Mouse (Mus musculus) left cerebral cortex, adult 8-10 months (tissue): ENCODE results near the gene Olfml2a. TPM values are rescaled to one million over a fixed set of nuclear protein-coding genes. Genes with fewer than 3 reads are reported as not detected.

ENCODE experiments used
- DNase-seq, 2 experiments: peaks; one replicate each; pipeline ENCODE4 v3.0.0; 2022; ENCODE audit warnings: low spot score in 2 of 2
- total RNA-seq, 4 experiments: library from RNA; stranded (reverse); gene quantifications; 2 replicates each; pipeline ENCODE4 v1.2.4; 2022

Gene Olfml2a
- total RNA-seq = 1 to 10 TPM; 2.2 to 3.1 (median 2.5) TPM

DNA sequence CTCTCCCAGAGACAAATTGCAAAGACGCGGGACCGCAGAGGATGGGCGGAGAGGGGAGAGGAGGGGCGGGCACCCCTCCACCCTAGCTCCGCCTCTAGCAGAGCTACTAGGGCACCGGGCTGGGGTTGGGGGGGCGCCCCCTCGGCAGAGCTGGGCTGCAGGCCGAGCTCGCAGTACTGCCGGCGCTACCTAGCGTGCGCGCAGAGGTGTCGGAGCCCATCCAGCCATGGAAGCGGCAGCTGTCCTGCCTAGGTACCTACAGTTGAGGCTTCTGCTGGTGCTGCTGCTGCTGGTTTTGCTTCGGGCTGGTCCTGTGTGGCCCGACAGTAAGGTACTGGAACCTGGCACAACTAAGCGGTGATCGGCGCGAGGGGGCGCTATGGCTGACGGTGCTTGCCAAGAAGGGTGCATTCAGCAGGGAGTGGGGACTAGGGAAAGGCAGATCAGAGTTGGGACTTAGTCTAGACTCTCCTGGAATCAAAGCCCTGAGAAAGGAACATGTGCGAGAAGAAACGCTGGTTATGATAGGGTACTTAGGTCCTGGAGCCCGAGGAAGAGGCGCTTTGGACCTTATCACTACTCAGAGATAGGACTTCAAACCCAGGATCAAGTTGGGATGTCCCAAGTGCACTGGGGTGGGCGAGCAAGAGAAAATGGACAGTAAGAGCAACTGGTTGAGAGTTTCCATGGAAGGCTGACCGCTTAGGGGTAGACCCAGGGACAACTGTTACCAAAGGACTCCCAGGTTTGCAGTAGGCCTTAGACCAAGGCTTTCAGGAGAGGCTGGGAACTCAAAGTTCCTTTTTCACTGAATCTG is at the start of gene Olfml2a:
Gene Olfml2a, plus strand, starts transcription at position 128 of the 817 bp plus-strand sequence.
- DNase-seq = peak in 1 of 2 experiments; percentile 53

DNA sequence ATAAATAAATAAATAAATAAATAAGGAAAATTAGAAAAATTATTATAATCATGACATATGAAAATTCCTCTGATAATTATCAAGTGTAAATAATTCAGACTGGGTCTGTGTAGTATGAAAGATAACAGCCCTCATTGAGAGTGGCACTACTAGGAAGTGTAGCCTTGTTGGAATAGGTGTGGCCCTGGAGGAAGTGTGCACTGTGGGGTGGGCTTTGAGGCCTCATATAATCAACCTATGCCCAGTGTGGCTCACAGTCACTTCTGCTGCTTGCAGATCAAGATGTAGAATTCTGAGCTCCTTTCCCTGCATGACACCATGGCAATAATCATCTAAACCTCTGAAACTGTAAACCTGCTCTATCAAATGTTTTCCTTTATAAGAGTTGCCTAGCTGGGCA is 28.9 kb upstream of the Olfml2a start:
- DNase-seq = no peak

DNA sequence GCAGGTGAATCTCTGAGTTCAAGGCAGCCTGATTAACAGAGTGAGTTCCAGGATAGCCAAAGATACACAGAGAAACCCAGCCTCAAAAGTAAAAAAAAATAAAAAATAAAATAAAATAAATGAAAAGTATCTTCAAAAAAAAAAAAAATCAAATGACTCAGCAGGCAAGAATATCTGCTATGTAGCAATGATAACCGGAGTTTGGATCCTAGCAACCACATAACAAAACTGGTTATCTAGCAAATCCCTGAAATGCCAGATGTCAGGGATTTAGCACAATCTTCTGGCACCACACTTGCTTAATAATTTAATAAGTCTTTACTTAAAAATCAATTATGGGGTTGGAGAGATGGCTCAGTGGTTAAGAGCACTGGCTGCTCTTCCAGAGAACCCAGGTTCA is 27.5 kb upstream of the Olfml2a start:
- DNase-seq = no peak

DNA sequence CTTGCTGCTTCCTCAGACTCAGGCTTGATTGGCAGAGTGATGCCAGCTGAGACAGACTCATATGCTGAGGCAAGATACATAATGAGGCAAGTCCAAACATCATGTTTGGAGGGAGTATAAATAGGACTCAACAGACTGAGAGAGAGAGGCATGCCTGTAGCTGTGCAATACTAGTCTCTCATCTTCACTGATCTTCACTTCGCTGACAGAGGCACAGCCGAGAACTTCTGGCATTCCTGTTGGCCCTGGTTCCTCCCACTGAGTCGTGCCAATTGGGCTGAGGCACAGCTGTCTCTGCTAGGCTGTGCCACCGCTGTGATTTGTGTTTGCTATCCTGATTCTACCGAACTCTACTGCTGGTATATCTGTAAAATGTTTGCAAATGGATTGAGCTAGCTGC is 25.7 kb upstream of the Olfml2a start:
- DNase-seq = peak in 1 of 2 experiments; percentile 43

DNA sequence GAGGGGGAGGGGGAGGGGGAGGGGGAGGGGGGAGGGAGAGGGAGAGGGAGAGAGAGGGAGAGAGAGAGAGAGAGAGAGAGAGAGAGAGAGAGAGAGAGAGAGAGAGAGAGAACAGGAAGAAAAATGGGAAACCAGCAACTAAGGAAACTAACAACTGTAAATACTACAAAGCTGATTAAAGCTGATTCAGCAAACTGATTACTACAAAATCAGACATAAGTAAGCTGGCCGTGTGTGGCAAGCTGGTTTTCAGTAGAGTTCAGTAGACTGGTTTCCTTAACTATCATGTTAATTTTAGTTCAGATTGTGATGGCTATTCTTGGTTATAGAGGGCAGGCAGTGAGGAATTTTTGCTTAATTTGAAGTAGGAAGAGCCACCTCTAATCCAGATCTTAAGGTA is 23.2 kb upstream of the Olfml2a start:
- no peak for DNase-seq

DNA sequence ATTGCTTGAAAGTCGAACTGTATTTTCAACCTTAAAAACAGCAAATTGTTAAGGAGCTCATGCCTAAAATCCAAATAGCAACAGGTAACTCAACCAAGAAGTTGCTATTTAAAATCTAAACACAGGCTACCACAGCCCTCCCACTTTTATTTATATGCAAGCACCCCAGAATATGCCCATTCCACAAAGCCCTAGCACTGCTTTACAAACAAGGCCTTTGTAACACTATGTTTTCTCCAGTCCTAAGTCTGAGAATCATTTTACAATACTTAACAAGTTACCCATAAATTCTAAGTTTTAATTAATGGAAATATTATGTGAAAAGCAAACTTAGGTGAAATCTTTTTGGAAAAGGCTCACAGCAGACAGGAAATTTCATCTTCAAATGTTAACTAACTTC is 17.3 kb upstream of the Olfml2a start:
- DNase-seq = no peak

DNA sequence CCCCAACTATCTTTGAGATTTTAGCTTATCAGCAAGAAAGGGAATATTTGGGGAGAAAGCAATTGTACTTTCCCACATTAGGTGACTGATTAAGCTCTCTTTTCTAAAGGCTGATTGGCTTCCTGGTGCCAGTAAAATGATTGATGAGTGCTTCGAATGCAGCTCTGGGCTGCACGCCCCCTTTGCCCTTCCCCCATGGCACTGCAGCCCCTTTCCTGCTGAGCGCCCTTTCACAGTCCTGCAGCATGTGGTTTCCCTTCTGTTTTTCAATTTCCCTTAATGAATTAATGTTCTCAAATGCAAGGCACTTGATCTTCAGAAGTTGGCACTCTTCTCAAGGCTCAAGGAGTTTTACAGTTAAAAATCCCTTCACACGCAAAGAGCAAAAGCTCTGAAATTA is 16.8 kb upstream of the Olfml2a start:
- DNase-seq = no peak

DNA sequence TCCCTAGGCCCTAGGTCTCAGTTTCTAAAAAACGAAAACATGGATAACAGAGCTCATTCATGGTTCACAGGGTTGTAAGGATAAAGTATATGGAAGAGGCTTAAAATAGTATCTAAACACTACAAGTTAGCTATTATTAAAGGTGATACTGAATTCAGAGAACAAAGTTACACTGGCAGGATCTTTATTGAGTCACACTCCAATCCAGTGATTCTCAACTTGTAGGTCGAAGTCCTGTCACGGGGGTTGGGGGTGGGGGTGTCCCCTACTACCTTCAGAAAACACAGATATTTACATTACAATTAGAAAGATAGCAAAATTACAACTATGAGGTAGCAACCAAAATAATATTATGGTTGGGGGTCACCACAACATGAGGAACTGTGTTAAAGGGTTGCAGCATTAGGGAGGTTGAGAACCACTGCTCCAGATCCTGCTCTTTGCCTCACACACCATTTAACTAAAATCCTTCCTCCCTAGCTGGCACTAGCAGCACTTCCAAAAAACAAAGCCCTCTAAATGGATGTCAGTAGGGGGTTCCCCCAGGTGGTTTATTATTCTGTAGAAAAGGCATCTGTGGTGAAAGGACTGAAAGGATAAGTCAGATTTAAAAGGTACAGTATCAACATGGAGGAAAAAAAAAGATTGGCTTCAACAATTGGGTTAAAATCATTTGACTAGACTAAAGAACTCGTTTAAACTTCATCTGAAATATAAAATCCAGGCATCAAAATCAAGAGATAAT is 14.7 kb upstream of the Olfml2a start:
- DNase-seq = no peak

DNA sequence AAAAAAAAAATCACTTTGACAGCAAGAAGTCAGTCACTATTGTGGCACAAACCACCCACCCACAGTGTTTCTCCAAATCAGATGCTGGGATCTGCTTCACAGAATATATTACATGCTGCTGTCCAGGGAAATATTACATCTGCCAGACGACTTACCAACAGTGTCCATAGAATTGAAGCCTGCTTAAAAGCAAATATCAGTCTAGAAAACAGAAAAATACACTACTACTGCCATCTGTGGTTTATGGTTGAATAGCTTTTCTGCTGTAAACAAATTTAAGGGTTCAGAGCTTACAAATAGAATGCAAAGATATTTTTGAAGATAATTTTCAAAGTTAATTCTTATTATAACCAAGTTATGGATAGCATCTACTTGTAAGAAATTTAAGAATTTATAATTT is 10.4 kb upstream of the Olfml2a start:
- no peak for DNase-seq

DNA sequence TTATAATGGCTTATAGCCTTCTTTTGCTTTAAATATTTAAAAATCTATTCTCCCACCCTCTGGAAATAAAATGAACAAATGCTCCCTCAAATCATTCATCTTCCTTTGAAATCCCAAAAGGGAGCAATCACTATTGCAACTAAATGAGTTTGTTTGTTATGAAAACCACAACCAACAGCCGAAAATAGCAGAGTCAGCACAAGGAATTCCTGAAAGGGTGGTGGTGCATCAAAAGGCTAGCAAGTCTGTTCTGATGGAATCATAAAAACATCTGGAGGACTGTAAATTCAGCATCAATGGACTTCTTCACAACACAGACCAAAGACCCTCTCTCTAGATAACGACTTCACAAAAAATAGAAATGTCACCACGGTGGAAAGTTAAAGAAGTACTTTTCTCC is 8.3 kb upstream of the Olfml2a start:
- DNase-seq = no peak

DNA sequence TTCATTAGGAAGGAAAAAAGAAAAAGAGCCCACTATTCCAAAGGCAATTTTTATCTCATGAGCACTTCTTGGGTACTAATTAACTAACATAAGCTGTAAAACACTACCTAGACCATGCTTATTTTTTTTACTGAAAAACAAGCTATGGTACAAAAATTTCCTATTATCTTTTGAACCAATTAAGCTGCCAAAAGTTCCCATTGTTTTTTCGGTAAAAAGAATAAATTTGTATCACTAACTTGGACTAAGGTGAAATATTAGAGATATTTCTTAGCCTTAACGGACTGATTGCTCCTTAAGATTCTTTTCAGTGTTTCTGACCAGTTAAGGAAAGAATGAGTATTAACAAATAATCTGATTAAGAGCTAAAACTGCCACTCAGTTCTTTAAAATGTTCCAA is 7.9 kb upstream of the Olfml2a start:
- no peak for DNase-seq

DNA sequence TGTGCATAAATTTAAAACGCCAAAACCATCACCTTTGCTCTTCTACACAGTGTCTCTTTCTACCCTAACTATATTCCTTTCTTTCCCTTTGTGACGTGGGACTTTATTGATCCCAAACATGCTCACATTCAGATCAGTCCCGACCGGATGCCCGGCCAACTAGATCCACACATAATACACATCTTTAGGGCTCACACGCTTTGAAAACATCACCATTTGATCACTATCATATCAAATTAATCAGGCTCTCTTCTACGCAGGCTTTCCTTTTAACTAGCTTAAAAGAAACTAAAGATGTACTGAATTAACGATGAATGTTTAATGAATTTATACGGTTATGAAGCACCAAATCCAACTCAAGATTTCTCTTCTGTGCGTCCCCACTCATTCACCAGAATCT is 7.2 kb upstream of the Olfml2a start:
- no peak for DNase-seq

DNA sequence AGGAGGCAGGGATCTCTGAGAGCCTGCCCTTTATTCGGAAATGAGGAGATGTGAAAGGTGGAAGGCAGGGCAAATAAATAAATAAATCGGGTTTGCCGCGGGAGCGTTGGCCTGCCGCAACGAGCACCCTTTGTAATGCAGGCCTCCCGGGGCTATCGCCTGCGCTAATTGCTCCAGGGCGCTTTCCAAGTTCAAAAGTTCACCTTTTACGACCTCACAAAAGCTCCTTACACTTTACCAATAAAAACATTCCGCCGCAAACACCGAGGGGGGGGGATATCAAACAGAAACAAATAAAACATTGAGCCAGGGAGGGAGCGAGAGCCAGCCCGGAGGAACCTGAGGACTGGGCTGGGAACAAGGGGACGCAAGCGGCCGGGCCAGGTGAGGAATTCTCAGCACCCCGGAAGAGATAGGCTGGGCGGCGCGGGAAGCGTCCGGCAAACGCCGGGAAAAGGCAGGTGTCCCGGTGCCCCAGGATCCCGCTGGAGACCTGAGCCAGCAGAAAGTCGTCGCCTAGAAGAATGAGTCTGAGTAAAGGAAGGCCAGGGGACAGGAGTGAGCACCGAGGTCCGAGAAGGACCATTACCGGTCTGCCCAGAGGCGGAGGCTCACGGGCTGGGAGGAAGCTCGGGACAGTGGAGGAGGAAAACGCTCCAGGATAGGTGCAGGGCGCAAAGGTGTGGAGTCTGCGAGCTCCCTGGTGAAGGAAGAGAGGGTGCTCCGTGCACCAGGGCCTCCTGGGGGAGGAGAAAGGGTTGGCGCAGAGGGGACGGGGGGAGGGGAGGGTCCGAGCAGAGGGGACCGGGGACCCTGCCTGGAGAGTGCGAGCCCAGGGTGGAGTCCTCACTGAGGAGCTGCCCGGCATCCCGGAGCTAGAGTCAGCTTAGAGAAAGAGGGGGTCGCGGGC is 6.4 kb upstream of the Olfml2a start:
- DNase-seq = no peak

DNA sequence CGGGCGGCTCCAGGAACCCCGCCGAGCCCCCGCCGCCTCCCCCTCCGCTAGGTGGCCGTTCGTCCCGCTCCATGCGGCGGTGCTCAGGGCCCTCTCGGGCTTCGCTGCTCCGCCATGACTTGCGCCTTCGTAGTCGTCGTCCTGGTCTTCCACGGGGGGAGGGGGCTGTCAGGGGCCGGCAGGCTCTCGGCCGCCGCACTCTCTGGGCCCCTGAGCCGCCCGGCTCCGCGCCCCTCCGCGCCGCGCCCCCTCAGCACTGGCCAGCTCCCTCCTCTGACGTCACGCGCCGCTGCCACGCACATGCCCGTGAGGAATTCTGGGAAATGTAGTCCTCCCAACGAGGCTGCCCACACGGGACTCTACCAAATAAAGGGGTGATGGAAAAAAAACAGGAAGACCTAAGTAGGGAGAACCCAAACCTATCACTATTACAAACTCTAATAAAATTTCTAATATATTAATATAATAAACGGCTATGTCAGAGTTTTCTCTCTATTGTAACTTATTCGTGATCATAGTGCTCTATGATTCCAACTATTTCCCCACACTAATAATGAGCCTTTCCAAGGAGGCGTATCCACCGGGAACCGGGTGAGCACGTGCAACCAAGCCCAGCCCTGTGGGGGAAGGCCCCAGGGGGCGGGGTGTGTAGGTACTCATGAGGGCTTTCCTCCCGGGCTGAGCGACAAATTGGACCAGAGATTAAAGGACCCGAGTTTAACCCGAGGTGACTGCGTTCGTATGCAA is 5.5 kb upstream of the Olfml2a start:
- peak; percentile 72 to 93 for DNase-seq

DNA sequence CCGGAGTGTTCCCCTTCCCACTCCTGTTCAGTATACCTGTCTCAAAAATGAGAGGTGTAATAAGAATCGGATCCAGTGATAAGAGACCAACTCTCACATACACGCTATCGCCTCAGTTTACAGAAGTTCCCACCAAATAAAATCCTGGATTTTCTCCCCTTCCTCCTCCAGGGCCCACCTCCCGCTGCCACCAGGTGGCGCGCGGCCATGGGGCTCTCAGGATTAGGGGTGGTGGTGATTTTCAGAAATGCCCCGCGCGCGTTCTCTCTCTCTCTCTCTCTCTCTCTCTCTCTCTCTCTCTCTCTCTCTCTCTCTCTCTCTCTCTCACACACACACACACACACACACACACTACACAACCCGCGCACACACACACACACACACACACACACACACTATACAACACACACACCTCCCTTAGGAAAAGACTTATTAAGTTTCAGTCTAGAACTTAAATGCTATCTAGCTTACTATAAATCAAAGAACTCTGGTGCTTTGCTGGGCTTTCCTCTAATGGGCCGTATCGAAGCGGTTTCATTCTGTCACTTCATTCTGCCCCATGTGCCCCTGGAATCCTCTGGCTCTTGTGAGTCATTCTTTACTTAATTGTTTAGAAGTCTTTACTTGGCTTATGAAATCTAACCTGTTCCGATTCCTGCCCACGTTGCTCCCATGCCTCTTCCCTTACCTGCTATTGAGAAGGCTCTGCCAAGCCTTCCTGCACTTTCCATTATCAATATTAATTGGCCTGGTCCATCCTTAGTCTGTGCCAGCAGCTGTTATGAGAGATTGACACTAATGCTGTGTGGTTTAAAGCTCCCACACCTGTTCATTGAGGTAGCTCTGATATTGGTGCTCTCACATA is 4.4 kb upstream of the Olfml2a start, which contains the start of gene Nr6a1:
Gene Nr6a1, minus strand, starts transcription at position 574 of the 865 bp plus-strand sequence.
- peak in 1 of 2 experiments; percentile 56 for DNase-seq

DNA sequence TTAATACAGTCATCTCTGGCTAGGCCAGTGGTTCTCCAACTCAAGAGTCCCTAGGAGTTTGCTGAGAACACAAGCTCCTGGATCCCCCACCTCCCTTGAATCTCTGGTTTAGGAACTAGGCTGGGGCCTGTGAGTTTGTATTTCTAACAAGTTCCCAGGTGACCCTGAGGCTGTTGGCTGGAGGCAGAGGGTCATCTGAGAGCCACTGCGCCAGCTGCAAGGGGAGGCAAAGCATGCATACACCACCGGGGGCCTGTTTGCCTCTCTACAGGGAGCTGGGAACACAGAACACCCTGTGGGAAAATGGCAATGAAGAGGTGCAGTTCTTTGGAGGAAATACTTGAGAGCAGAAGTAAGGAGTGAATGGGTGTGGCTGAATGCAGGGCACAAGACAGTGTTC is 1.5 kb upstream of the Olfml2a start:
- no peak for DNase-seq

DNA sequence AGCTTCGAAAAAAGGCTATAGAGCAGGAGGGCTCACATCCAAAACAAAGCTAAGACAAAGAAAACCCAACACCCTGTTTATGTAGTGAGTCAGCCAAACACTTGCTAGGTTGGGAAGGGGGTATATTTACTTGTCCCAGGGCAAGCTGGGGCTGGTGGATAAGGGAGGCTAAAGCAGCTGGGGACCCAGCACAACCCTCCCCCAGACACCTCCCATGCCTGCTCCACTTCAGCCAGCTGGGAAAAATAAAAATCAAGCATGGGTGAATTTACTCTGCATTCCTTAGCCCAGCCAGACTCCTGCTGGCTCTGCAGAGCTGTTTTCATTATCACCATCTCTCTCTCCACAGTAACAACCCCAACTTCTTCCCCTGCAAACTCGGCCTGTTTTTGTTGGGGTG is 2.2 kb downstream of the Olfml2a start:
- DNase-seq = no peak

DNA sequence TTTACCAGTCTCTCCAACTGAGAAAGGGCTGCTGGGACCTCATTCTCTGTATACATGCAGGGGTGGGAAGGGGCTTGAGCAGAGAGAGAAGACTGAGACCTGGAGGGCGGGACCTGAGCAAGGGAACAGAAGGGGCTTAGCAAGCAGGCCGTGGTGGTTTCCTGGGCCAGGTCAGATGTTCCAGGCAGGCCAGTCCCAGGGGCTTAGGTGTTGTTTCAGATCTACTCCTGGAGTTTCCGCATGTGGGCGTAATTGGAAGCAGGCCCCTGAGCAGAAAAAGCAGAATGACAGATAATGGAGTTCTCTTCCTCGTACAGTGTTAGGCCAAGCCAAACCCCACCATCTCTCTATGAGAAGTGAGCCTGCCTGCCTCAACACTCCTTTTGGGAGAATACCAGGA is 3.2 kb downstream of the Olfml2a start:
- no peak for DNase-seq

DNA sequence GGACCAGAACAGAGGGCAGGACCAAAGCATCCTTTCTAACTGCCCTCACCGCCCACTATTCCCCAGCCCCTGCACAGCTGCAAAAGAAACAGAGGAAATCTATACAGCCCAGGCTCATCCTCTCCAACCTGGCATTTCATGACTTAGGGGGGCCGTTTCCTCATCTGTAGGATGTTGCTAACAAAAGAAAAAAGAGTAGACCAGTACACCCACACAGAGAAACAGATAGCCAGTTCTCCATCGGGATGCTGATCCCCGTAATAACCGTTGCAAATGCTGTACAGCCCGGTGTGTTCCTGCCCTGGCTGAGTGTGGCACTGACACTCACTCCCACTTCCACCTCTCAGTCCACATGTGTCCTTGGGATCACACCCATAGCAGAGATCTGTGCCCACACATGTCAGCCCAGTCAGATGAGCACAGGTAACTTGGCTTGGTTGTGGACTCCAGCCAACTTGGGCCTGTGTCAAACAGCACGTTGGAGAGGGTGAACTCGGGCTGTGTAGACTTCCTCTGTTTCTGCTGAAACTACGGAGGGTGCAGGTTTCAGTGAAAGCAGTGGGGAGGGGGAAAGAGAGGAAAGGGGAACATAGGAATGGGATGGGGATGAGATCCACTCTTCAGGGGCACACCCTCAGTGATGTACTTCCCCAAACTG is 5.1 kb downstream of the Olfml2a start:
- DNase-seq = no peak
